Mouse (Mus musculus): ENCODE data around the gene P2ry12.

GRCm38 (mm10) chr3:59217211-59217610 is 45.5 kb downstream of the P2ry12 start:
- TF ChIP-seq CTCF (IDR thresholded peaks at IDR 0.05; ENCODE audit: control insufficient read depth, insufficient read depth, insufficient replicate concordance, low read depth, low read length), result no peak
- no peak for TF ChIP-seq POLR2A (IDR thresholded peaks at IDR 0.05; ENCODE audit: control insufficient read depth, low read depth, low read length)
